Mouse (Mus musculus): ENCODE data around the gene Mak.
A peak's percentile ranks its signal among the peaks of the same experiment; 100 is the strongest.

Gene Mak

GRCm38 (mm10) chr13:41079421-41079780 is at the start of gene Mak:
Gene Mak, minus strand, starts transcription at chr13:41079706.
- DNase-seq (ENCODE audit: extremely low spot score, low spot score): peak; percentile 74

GRCm38 (mm10) chr13:41129061-41129460 is 49.6 kb upstream of the Mak start:
- DNase-seq (ENCODE audit: extremely low spot score, low spot score): no peak

DNA sequence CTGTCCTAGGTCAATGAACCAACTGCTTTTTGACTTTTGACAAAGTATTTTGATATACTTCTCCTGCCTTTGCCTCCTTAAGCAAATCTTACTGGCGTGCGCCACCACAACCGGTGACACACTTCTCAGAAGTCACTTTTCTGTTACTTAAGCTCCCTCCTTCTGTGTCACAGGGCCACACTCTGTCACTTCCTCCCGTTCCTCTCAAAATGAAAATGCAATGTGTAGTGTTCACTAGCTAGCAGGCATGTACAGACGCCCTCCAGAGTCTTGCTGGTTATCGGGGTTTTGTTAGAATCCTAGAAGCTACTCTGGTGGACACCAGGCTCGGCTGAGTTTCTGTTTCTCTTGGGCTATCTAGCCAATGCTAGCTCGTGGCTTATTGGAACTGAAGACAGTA is 48.8 kb upstream of the Mak start:
- DNase-seq (ENCODE audit: extremely low spot score, low spot score): no peak

GRCm38 (mm10) chr13:41123666-41124225 is 44.2 kb upstream of the Mak start:
- no peak for DNase-seq (ENCODE audit: extremely low spot score, low spot score)

- no peak for DNase-seq (ENCODE audit: extremely low spot score, low spot score)
Measured at GRCm38 (mm10) chr13:41119152-41119945, 39.8 kb upstream of the Mak start.

GRCm38 (mm10) chr13:41113940-41114339 is 34.4 kb upstream of the Mak start, which contains the start of gene Sycp2l:
Gene Sycp2l, plus strand, starts transcription at chr13:41114307.
- no peak for DNase-seq (ENCODE audit: extremely low spot score, low spot score)

DNA sequence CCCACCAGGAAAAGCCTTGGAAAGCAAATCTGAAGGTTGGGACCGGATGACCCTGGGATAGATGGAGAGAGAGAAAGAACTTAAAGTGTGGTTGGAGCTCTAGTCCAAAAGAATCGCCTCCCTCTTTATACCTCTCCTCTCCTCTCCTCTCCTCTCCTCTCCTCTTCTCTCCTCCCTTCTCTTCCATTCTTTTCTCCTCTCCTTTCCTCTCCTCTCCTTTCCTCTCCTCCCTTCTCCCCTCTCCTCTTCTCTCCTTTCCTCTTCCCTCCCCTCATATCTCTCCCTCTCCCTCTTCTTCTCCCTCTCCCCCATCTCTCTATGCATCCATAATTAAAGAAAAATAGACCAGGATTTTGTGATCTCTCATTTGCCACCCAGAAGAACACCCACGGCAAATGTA is 31.4 kb upstream of the Mak start, which contains the start of gene Gcm2:
Gcm2 (minus strand) TSS at position 101 of the 400 bp plus-strand sequence.
- no peak for DNase-seq (ENCODE audit: extremely low spot score, low spot score)

DNA sequence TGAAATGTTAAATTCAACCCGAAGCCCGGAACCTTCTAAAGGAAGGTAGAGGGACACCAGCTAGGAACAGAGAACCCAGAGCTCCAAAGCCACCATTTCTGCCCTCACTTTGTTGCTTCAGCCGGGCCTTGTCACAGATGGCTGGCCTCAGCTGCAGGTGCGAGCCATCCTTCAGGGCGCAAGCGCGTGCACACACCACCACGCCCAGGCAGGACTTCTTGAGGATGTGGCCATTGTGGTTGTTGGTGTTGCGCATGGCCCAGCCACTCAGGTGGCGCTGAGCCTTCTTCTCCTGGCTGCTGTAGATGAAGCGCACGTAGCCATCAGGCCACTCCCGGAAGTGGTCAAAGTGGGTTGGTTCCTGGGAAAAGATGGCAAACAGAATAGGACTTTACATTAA is 26.0 kb upstream of the Mak start:
- DNase-seq (ENCODE audit: extremely low spot score, low spot score): no peak

GRCm38 (mm10) chr13:41103841-41104525 is 24.5 kb upstream of the Mak start:
- DNase-seq (ENCODE audit: extremely low spot score, low spot score): no peak

- DNase-seq (ENCODE audit: extremely low spot score, low spot score): no peak
Measured at GRCm38 (mm10) chr13:41100031-41100430, 20.5 kb upstream of the Mak start.

DNA sequence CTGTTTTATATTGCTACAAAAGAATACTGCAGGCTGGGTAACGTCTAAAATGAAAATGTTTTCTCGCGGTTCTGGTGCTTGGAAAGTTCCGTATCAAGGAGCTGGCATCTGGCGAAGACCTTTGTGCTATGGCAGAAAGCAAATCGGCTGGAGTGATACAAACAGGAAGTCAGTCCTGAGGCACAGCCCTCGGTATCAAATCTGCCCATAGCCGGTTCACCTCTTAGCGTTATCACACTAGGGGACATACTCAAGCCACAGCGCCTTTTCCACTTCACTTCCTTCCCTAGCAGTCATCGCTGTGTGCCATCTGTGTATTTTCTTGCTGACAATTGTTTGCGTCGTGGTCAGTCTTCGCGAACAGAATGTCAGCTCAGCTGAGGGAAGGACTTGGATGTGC is 18.8 kb upstream of the Mak start:
- no peak for DNase-seq (ENCODE audit: extremely low spot score, low spot score)

DNA sequence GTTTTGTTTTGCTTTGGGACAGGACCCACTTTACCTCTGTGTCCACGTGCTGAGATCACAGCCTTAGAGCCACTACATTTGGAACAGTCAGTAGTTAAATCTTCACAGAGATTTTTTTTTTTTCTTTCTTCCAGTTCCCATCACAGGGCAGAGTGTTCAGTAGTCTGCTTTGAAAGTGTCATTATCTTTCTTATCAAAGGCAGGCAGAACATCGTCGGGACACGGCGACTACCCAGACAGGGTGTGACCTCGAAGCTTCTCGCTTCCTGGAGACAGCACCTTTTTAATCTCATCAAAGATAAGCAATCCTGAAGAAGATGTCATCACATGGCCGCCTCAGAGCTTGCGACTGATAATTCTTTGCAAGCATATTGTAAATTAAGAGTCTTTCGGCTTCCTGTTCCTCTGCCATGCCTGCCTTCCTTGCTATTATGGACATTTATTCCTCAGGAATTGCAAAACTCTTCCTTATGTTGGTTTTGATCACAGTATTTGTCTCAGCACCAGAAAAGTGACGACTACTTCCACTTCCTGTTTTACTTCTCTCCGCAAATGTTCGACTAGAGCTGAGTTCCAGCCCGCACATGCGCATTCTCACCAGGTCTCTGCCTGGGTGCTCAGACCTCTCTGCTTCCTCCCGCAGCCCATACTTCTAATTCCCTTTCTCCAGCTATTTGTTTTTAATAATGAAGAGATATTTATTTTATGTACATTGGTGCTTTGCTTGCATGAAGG is 18.0 kb upstream of the Mak start:
- no peak for DNase-seq (ENCODE audit: extremely low spot score, low spot score)

DNA sequence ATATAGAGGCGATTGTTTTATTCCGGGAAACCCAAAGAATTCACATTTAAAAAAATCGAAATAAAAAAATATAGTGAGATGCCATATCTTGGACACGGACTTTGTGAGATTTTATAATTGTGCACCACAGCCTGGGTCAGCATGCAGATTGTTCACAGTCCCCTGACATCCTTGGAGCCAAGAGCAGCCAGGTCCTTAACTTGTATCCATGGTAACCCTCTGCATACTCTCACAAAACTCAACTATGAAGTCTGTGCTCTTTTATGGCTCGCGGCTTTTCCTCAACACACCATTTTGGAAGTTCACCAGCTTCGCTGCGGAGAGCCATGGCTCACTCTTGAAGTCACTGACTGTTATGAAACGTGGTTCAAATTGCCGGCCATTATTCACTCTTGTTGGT is 14.7 kb upstream of the Mak start:
- no peak for DNase-seq (ENCODE audit: extremely low spot score, low spot score)

GRCm38 (mm10) chr13:41091271-41091670 is 11.8 kb upstream of the Mak start:
- peak; percentile 34 for DNase-seq (ENCODE audit: extremely low spot score, low spot score)

DNA sequence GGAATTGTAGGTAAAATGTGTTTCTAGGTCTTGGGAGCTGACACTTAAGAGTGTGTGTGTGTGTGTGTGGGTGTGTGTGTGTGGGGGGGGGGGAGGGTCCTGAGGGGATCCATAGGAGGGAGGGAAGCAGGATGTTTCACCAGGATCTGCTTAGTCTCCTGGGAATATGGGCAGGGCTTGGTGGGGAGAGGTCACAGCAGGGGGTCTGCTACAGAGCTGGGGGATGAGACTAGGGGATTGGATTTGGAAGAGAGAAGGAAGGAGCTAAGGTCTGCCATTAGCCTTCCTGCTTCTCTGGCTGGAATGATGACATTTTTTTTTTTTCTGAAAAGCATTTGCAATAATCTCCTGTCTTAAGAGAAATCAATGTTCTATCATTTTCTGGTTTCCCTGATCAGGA is 9.2 kb upstream of the Mak start:
- DNase-seq (ENCODE audit: extremely low spot score, low spot score): no peak

GRCm38 (mm10) chr13:41085140-41085539 is 5.6 kb upstream of the Mak start:
- DNase-seq (ENCODE audit: extremely low spot score, low spot score): no peak

DNA sequence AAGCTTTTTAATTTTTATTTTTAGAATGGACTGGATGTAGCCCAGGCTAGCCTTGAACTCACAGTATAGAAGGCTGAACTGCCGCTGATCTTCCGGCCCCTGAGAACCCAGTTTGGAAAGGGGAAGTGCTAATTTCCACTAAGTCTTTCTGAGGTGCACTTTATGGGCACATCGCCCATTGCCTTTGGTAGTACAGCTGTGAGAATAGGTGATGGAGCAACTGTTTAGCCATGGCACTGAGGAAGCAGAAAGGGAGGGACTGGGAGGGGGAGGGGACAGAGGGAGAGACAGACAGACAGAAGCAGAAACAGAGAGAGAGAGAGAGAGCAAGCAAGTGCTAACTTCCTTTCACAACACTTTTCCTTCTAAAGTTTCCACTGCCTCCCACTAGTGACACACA is 5.0 kb upstream of the Mak start:
- DNase-seq (ENCODE audit: extremely low spot score, low spot score): no peak

DNA sequence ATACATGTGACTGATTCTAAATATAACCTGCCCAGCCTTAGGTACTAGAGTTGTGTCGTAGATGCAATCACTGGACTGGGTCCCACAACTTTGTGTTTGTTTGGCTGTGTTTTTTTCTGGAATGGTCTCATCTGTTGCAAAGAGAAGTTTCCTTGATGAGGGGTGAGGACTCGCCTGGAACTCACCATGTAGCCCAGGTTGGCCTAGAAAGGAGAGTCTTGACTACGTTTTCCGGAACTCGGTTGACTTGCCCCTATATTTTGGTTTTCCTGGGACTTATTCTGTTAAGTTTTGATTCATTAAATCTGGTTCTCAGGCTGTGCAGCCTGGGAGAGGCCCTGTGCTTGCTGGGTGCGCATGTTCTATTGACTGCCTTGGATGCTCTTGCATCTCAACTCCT is 1.2 kb upstream of the Mak start:
- no peak for DNase-seq (ENCODE audit: extremely low spot score, low spot score)

DNA sequence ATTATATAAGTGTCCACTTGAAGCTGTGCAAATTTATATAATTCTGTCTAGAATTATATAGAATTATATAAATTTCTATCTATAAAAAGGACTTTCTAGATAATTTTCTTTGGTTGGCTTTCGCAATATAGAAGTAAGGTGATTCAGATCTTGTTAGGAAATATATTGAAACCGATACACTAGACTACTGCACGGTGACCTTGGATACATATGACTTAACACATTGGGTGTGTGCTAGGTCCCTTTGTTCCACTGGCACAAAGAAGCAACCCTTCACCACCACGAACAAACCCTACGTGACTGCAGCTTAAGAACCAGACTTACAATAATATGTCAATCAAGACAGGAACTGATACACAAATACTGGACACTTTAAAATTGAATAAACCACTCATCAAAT is 353 bp upstream of the Mak start:
- DNase-seq (ENCODE audit: extremely low spot score, low spot score): no peak

DNA sequence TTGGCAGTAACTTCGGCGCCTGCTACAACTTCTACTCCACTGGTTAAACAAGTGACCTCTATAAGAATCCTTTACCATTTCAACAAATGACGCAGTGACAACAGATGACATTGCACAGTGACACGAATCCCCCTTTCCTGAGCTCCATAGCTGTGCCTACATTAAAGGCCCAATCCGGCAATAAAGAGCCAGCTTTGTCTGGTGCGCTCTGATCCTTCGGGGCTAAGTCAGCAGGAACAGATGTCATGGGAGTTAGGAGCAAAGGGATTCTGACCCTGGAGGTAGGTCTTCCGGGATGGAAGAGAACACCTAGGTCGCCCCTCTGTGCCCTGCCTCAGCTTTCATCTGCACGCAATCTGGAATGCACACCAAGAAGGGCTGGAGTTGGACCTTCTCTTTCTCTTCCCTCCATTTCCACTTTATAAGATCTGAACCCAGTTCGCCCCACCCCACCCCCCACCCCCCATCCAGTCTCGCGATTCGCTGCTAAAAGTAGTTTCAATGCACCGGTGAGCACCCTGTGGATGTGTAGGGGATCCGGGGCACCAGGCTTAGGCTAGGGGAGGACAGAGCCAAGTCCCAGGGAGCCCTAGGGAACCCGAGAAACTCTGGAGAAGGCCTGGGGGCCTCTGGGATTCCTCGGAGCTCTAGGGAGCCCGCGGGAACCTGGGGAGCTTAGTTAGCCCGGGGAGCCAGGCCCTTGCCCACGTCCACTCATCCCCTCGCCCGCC is 651 bp downstream of the Mak start:
- DNase-seq (ENCODE audit: extremely low spot score, low spot score): peak; percentile 23

DNA sequence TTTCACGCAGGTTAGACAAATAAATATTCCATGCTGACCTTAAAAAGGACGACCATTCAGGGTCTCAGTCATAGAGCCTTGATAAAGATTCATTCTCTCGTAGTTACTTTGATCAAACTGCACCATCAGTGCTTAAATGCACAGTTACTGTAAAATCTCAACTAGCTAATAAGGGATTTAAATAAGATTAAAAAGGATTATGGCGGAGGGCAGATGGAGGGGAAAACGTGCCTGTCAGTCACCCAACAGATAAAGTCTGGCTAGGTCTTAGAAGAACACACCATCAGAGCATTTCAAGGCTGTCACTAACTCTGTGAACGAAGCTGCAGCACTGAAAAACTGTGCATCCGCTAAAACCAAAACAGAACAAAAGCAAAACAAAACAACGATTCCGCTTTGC is 1.6 kb downstream of the Mak start:
- DNase-seq (ENCODE audit: extremely low spot score, low spot score): no peak
